Mouse (Mus musculus): ENCODE measurements at regions not wholly inside any gene's neighbourhood (a gene's known extent, or its start where the extent isn't known, plus 50 kb on each side); places are given as distances from the start of the nearest gene placed in this dataset.
A peak's percentile ranks its signal among the peaks of the same experiment; 100 is the strongest.

- Histone ChIP-seq H3K9me3 (replicated peaks; ENCODE audit: insufficient read depth, low read length) (no peaks in the 10 kb centered on the region), H3K9ac (ENCODE audit: control insufficient read depth, low read depth, low read length, poor library complexity, severe bottlenecking) (no peak overlapping the region), H3K27ac (ENCODE audit: control insufficient read depth, low read depth, low read length) (no peak overlapping the region), H3K36me3 (ENCODE audit: control insufficient read depth in 1 of 2, insufficient read depth in 2 of 2, low read length in 2 of 2) (no peaks in the 10 kb centered on the region), H3K79me2 (ENCODE audit: control insufficient read depth, insufficient read depth, low read length, poor library complexity) (no peaks in the 10 kb centered on the region), H3K27me3 (ENCODE audit: control insufficient read depth in 1 of 2, insufficient read depth in 2 of 2, low read length in 2 of 2) (no peaks in the 10 kb centered on the region), H3K4me3 (ENCODE audit: control insufficient read depth in 1 of 2, insufficient read depth in 1 of 2, low read depth in 2 of 2, low read length in 2 of 2) (no peak overlapping the region), H3K4me1 (ENCODE audit: control insufficient read depth in 1 of 2, insufficient read depth in 2 of 2, low read length in 2 of 2) (peaks cover 0 to 5% of the 10 kb centered on the region in 2 experiments; a peak in 1 of 4 replicates)
- no peak for DNase-seq (ENCODE audit: low read depth, low spot score)
- no peak for TF ChIP-seq MEF2A (IDR thresholded peaks at IDR 0.05; ENCODE audit: extremely low read depth, insufficient replicate concordance, low read depth, low read length, poor library complexity, severe bottlenecking)
- TF ChIP-seq POLR2AphosphoS5 (IDR thresholded peaks at IDR 0.05; ENCODE audit: borderline replicate concordance, low read depth, low read length): no peak
- TF ChIP-seq MAFK (IDR thresholded peaks at IDR 0.05; ENCODE audit: borderline replicate concordance, low read depth, low read length): no peak
- TF ChIP-seq SMC3 (IDR thresholded peaks at IDR 0.05; ENCODE audit: low read depth, low read length): no peak
- TF ChIP-seq TCF12 (IDR thresholded peaks at IDR 0.05; ENCODE audit: low read depth, low read length): no peak
- no peak for TF ChIP-seq TBP (IDR thresholded peaks at IDR 0.05; ENCODE audit: low read depth, low read length)
- TF ChIP-seq GABPA (IDR thresholded peaks at IDR 0.05; ENCODE audit: low read depth, low read length): no peak
- TF ChIP-seq GATA1 (IDR thresholded peaks at IDR 0.05; ENCODE audit: low read depth, low read length): no peak
- no peak for TF ChIP-seq POLR2AphosphoS2 (IDR thresholded peaks at IDR 0.05; ENCODE audit: low read length)
- no peak for TF ChIP-seq ELF1 (IDR thresholded peaks at IDR 0.05; ENCODE audit: low read depth, low read length)
- TF ChIP-seq JUND (IDR thresholded peaks at IDR 0.05; ENCODE audit: low read depth, low read length): no peak
- no peak for TF ChIP-seq TAL1 (IDR thresholded peaks at IDR 0.05; ENCODE audit: low read length)
- no peak for TF ChIP-seq HCFC1 (IDR thresholded peaks at IDR 0.05; ENCODE audit: low read depth, low read length)
Observed at GRCm38 (mm10) chr15:97466906-97467465, 219.9 kb upstream of the Amigo2 start.

GRCm38 (mm10) chr15:97466110-97466509 is 219.0 kb upstream of the Amigo2 start:
- no peak for TF ChIP-seq POLR2AphosphoS5 (IDR thresholded peaks at IDR 0.05; ENCODE audit: borderline replicate concordance, low read depth, low read length)
- TF ChIP-seq ELF1 (IDR thresholded peaks at IDR 0.05; ENCODE audit: low read depth, low read length): no peak
- no peak for TF ChIP-seq HCFC1 (IDR thresholded peaks at IDR 0.05; ENCODE audit: low read depth, low read length)
- no peak for TF ChIP-seq USF2 (IDR thresholded peaks at IDR 0.05; ENCODE audit: borderline replicate concordance in 1 of 2, insufficient read depth in 1 of 2, low read depth in 1 of 2, low read length in 2 of 2)
- peak; percentile 60 for TF ChIP-seq RAD21 (IDR thresholded peaks at IDR 0.05; ENCODE audit: low read depth, low read length)
- no peak for TF ChIP-seq CHD1 (IDR thresholded peaks at IDR 0.05; ENCODE audit: low read depth, low read length)
- peak; percentile 79 for TF ChIP-seq SMC3 (IDR thresholded peaks at IDR 0.05; ENCODE audit: low read depth, low read length)
- TF ChIP-seq ZC3H11A (IDR thresholded peaks at IDR 0.05; ENCODE audit: low read depth, low read length): peak; percentile 65
- TF ChIP-seq CTCF (IDR thresholded peaks at IDR 0.05 in 2 of 3, conservative IDR thresholded peaks at IDR 0.05 in 1 of 3; ENCODE audit: control insufficient read depth in 1 of 3, insufficient read depth in 1 of 3, low read depth in 2 of 3, low read length in 3 of 3, poor library complexity in 1 of 3, severe bottlenecking in 1 of 3): peak; percentile 61 to 72 (median 71)
- H3K36me3 ChIP-seq (ENCODE audit: control insufficient read depth in 1 of 2, insufficient read depth in 2 of 2, low read length in 2 of 2): no peaks in the 10 kb centered on the region
- peaks cover 0 to 5% of the 10 kb centered on the region in 2 experiments; a peak in 1 of 4 replicates for H3K4me1 ChIP-seq (ENCODE audit: control insufficient read depth in 1 of 2, insufficient read depth in 2 of 2, low read length in 2 of 2)
- H3K4me3 ChIP-seq (ENCODE audit: control insufficient read depth in 1 of 2, insufficient read depth in 1 of 2, low read depth in 2 of 2, low read length in 2 of 2): no peak overlapping the region
- H3K27me3 ChIP-seq (ENCODE audit: control insufficient read depth in 1 of 2, insufficient read depth in 2 of 2, low read length in 2 of 2): no peaks in the 10 kb centered on the region
- H3K9ac ChIP-seq (ENCODE audit: control insufficient read depth, low read depth, low read length, poor library complexity, severe bottlenecking): no peak overlapping the region
- H3K27ac ChIP-seq (ENCODE audit: control insufficient read depth, low read depth, low read length): no peak overlapping the region
- DNase-seq (ENCODE audit: low read depth, low spot score): peak; percentile 42
- no peaks in the 10 kb centered on the region for H3K9me3 ChIP-seq (replicated peaks; ENCODE audit: insufficient read depth, low read length)
- H3K79me2 ChIP-seq (ENCODE audit: control insufficient read depth, insufficient read depth, low read length, poor library complexity): no peaks in the 10 kb centered on the region

Data from MEL (cell line).